Mouse (Mus musculus) neural tube, embryonic 14.5 days (tissue): ENCODE results near the gene Fbxo46. TPM values are rescaled to one million over a fixed set of nuclear protein-coding genes. Genes with fewer than 3 reads are reported as not detected.

Experiments used
- ATAC-seq: fragments of 200-750 bp; cut with Nextera tagmentation; 2 replicates; pipeline ENCODE4 v1.8.0; 2017; ENCODE audit warnings: low read depth, mild to moderate bottlenecking, moderate TSS enrichment, moderate library complexity
- H3K27ac ChIP-seq: fragments of 300-500 bp; sonication (generic); 2 replicates; pipeline ENCODE4 v1.5.1; 2014; ENCODE audit warnings: low read depth, mild to moderate bottlenecking, control low read depth, low read length, moderate library complexity, mixed read lengths
- H3K27me3 ChIP-seq: fragments of 300-500 bp; sonication (generic); 2 replicates; pipeline ENCODE4 v1.6.1; 2014; ENCODE audit warnings: low read length; ENCODE audit not compliant: control insufficient read depth, insufficient read depth
- H3K36me3 ChIP-seq: fragments of 300-500 bp; sonication (generic); 2 replicates; pipeline ENCODE4 v1.6.1; 2014; ENCODE audit warnings: low read length, mixed read lengths; ENCODE audit not compliant: control insufficient read depth, insufficient read depth
- H3K4me1 ChIP-seq: fragments of 300-500 bp; sonication (generic); 2 replicates; pipeline ENCODE4 v1.6.1; 2014; ENCODE audit warnings: low read length; ENCODE audit not compliant: control insufficient read depth, insufficient read depth
- H3K4me2 ChIP-seq: fragments of 300-500 bp; sonication (generic); 2 replicates; pipeline ENCODE4 v1.6.1; 2014; ENCODE audit warnings: mild to moderate bottlenecking, low read depth, low read length, control low read depth
- H3K4me3 ChIP-seq: fragments of 300-500 bp; sonication (generic); 2 replicates; pipeline ENCODE4 v1.5.1; 2014; ENCODE audit warnings: low read depth, low read length, control low read depth, mixed read lengths
- H3K9ac ChIP-seq: fragments of 300-500 bp; sonication (generic); replicated peaks from 2 replicates; pipeline ENCODE4 v1.6.1; 2014; ENCODE audit warnings: low read depth, mild to moderate bottlenecking, control low read depth, low read length, mixed read lengths
- H3K9me3 ChIP-seq: fragments of 300-500 bp; sonication (generic); 2 replicates; pipeline ENCODE4 v1.6.1; 2016; ENCODE audit warnings: low read length; ENCODE audit not compliant: control insufficient read depth
- WGBS: fragments of 180-500 bp; shearing (Covaris S2); extraction: QIAGEN DNeasy Blood & Tissue Kit; methylation state at CpG from one replicate; pipeline ENCODE4 v1.1.7; 2014; 5-methylcytosine and 5-hydroxymethylcytosine counted together
- polyA plus RNA-seq: library from polyadenylated mRNA; unstranded; fragments of >200 nt; fragmentation: Nextera tagmentation; extraction: Ambion mirVana; gene quantifications from 2 replicates; pipeline ENCODE4 v1.2.1, GENCODE M21; 2014

The Fbxo46 gene
- polyA plus RNA-seq, 1 experiment from 2014 or later = 11.6 TPM

DNA sequence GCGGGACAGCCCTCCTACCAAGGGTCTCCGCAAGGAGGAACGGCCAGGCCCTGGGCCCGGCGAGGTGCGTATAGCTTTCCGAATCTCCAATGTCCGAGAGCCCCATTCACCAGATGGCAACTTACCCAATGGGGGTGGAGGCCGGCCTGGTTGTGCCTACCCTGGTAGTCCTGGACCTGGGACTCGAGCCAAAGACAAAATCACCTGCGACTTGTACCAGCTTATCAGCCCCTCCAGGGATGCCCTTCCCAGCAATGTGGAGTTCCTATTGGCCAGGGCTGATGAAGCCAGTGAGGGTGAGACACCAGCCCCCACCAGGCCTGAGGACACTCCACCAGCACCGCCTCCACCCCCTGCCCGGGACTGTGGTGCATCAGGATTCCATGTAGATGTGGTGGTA is 16.5 kb downstream of the Fbxo46 start:
- no peak overlapping the region for H3K4me2 ChIP-seq
- H3K9ac ChIP-seq = no peak overlapping the region
- H3K36me3 ChIP-seq = peaks cover 37% of the 10 kb centered on the region
- 97% methylated on average over 13 of the region's 13 CpGs for WGBS
- H3K27me3 ChIP-seq = no peaks in the 10 kb centered on the region
- H3K4me1 ChIP-seq = peaks cover 6% of the 10 kb centered on the region; the same call in 1 of the 2 replicates
- H3K9me3 ChIP-seq = no peaks in the 10 kb centered on the region
- no peak for ATAC-seq
- H3K4me3 ChIP-seq = no peak overlapping the region
- no peak overlapping the region for H3K27ac ChIP-seq

DNA sequence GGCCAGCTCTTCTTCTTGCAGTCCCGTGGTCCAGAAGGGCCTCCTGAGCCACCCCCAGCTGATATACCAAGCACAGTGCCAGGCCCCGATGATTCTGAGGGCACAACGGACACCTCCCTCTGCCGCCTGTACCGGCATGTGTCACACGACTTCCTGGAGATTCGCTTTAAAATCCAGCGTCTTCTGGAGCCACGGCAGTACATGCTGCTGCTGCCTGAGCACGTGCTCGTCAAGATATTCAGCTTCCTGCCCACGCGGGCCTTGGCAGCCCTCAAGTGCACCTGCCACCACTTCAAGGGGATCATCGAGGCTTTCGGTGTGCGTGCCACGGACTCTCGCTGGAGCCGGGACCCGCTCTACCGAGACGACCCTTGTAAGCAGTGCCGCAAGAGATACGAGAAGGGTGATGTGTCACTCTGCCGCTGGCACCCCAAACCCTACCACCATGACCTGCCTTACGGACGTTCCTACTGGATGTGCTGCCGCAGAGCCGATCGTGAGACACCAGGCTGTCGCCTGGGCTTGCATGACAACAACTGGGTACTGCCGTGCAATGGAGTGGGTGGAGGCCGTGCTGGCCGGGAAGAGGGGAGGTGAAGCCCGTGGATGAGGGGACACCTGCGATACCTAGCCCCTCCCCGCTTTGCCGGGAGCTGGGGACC is 17.1 kb downstream of the Fbxo46 start:
- Histone ChIP-seq H3K27ac (no peak overlapping the region), H3K27me3 (no peaks in the 10 kb centered on the region), H3K9ac (no peak overlapping the region), H3K36me3 (peaks cover 37% of the 10 kb centered on the region), H3K9me3 (no peaks in the 10 kb centered on the region), H3K4me3 (no peak overlapping the region), H3K4me1 (peaks cover 4% of the 10 kb centered on the region; the same call in 1 of the 2 replicates), H3K4me2 (no peak overlapping the region)
- 94% methylated on average over 38 of the region's 38 CpGs for WGBS
- no peak for ATAC-seq

DNA sequence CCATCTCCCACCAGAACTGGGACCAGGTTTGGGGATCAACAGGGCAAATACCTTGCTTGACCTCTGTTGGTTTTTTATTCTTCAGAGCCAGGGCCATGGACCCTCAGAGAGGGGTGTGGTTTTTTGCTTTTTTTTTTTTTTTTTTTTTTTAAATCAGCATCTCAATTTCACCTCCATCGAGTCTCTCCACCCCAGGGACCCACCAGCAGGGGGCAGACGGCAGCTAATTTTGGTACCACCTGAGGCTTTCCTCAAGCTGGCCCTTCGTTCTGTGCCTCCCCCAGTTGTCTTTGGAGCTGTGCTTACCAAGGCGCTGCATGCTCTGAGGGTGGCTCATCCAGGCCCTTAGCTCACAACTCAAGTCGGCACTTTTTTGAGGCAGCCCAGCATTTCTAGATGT is 17.7 kb downstream of the Fbxo46 start:
- H3K4me3 ChIP-seq = no peak overlapping the region
- peaks cover 37% of the 10 kb centered on the region for H3K36me3 ChIP-seq
- no peak overlapping the region for H3K9ac ChIP-seq
- no peak for ATAC-seq
- H3K27me3 ChIP-seq = no peaks in the 10 kb centered on the region
- H3K4me1 ChIP-seq = 0 out of 2 replicates have a peak, but pooled peaks cover 2% of the 10 kb centered on the region
- H3K27ac ChIP-seq = no peak overlapping the region
- 45% methylated on average over 5 of the region's 5 CpGs for WGBS
- no peaks in the 10 kb centered on the region for H3K9me3 ChIP-seq
- no peak overlapping the region for H3K4me2 ChIP-seq

DNA sequence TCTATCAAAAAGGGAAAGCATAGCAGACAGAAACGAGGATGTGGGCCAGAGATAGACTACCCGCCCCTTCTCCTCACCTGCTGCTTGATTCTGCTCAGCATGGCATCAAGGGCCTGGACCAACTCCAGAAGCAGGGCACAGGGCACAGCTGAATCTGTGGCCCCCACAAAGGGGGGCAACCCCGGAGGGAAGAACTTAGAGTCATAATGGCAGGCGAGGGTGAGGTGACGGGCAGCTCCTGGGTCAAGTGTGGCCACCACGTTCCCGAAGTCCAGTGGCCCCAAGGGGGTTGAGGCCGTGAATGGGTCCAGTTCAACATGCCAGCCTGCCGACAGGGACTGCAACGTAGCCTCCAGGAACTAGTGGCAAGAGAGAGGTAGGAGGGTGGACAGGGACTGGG is 27.1 kb downstream of the Fbxo46 start:
- Histone ChIP-seq H3K4me2 (no peak overlapping the region), H3K9me3 (no peaks in the 10 kb centered on the region), H3K27me3 (no peaks in the 10 kb centered on the region), H3K4me3 (no peak overlapping the region), H3K36me3 (peaks cover 4% of the 10 kb centered on the region), H3K27ac (no peak overlapping the region), H3K9ac (no peak overlapping the region), H3K4me1 (peaks cover 14% of the 10 kb centered on the region)
- ATAC-seq = no peak
- 90% methylated on average over 10 of the region's 10 CpGs for WGBS

DNA sequence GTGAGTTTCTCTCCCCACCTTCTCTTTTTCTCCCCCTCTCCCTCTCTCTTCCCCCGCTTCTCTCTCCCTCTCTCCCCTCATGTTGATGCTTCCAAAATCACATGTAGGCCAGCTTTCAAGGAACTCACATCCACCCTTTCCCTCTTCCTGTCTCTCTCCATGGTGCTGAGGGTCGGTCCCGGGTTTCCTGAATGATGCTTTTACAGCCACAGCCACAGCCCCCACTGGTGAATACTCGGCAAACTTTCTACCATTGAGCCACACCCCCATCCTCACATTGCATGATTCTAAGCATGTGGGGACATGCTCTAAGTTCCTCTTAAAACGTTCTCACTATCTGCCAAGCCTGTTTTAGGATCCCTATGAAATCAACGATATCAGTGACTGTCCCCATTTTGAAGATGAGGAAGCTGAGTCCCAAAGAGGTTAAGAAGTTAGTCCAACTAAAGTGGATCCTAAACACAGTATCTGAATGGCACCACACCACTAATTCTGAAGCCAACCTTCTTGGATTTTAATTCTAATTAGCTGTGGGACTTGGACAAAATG is 27.9 kb downstream of the Fbxo46 start:
- ATAC-seq = no peak
- H3K4me2 ChIP-seq = peak overlapping the region; percentile 90
- 58% methylated on average over 6 of the region's 6 CpGs for WGBS
- H3K27ac ChIP-seq = no peak overlapping the region
- H3K9me3 ChIP-seq = no peaks in the 10 kb centered on the region
- no peak overlapping the region for H3K9ac ChIP-seq
- H3K27me3 ChIP-seq = no peaks in the 10 kb centered on the region
- peaks cover 14% of the 10 kb centered on the region for H3K4me1 ChIP-seq
- H3K4me3 ChIP-seq = peak overlapping the region; percentile 65; the same call in 1 of the 2 replicates
- H3K36me3 ChIP-seq = peaks cover 8% of the 10 kb centered on the region

DNA sequence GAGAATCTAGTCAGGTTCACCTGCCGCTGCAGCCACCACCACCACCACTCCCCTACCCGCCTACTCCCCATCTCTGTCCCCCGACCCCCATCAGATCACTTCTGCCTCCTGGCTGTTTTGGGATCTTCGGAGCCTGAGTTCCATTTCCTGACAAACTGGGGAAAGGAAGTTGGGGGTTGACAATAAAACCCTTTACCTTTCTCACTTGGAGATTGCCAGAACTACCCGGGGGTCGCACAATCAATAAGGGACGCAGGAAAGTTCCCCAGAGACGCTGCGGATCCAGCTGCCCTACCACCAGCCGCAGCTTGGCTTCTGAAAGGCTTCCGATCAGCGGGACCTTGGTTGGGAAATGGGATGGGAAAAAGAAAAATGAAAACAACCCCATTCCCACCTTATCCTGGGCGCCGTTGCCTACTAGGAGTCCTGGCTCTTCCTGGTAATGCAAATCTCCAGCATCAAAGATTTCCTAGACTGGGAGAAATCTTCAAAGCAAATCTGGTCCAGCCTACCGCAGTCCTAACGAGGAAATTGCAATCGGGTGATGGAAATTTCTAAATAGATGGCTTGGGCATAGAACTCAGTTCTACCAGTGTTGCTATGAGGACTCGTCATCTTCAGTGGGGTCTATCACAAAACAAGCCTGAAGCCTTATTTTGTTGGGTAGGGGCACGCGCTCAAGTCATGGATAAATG is 28.7 kb downstream of the Fbxo46 start:
- Histone ChIP-seq H3K36me3 (peaks cover 13% of the 10 kb centered on the region), H3K9me3 (no peaks in the 10 kb centered on the region), H3K4me1 (peaks cover 14% of the 10 kb centered on the region), H3K4me3 (peak overlapping the region; percentile 65), H3K27ac (peak overlapping the region; percentile 61), H3K27me3 (no peaks in the 10 kb centered on the region), H3K9ac (peak overlapping the region; percentile 33), H3K4me2 (peak overlapping the region; percentile 90)
- 10% methylated on average over 20 of the region's 20 CpGs for WGBS
- no peak for ATAC-seq

DNA sequence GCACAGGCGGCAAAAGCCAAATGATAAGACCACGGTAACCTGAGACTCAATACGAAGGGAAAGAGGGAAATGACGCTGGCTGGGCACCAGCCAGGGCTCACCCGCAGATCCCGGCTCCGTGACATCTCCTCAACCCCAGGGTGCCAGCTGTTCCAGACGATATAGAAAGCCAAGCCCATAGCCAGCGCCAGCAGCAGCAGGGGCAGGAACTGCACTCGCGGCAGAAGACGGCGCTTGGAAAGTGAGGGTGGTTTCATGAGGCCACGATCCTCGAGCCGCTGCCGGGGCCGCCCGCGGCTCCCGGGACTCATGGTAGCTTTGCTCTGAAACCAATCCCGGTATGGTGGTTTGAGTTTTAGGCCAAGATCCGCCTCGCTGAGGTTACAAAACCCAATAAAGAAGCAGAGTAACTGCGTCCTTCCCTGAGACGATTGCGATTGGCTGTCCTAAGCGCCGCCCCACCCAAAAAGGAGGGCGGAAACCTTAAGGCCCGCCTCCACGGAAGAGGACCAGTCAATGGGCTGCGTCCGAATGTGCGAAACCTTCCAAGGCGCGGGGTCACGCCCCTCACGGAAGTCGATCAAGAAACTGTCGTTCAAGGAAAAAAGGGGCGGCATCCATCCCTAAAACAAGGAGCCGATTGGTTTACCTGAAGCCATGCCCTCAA is 29.3 kb downstream of the Fbxo46 start, which contains the start of gene Qpctl:
Gene Qpctl, minus strand, starts transcription at position 417 of the 667 bp plus-strand sequence.
- WGBS = under 1% methylated on average over 43 of the region's 43 CpGs

DNA sequence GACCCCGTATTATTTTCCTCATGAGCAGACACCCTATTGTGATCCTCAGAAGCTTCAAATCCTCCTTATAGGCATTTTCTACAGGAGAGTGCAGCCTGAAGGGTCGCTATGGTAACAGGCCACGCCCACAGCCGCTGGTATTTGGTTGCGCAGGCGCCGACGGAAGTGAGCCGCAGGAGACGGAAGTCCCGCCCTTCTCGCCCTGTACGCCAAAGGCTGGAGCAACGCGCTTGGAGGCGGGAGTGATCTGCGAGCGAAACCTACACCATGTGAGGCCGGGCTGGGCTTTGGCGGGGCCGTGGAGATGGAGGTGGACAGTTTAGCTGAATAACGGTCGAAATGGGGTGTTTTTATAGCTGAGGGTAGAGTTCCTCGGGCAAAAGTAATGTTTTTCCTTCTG is 30.0 kb downstream of the Fbxo46 start, which contains the start of gene Snrpd2:
Gene Snrpd2, plus strand, starts transcription at position 97 of the 400 bp plus-strand sequence.
- H3K27me3 ChIP-seq = no peaks in the 10 kb centered on the region
- peaks cover 16% of the 10 kb centered on the region for H3K36me3 ChIP-seq
- H3K27ac ChIP-seq = peak within 1 kb of the TSS; percentile 61
- peak within 1 kb of the TSS; percentile 90 for H3K4me2 ChIP-seq
- peak; percentile 91 for ATAC-seq
- peaks cover 14% of the 10 kb centered on the region for H3K4me1 ChIP-seq
- peak within 1 kb of the TSS; percentile 67 for H3K9ac ChIP-seq
- no peaks in the 10 kb centered on the region for H3K9me3 ChIP-seq
- WGBS = under 1% methylated on average over 24 of the region's 24 CpGs
- H3K4me3 ChIP-seq = peak within 1 kb of the TSS; percentile 65

More for the DNA sequence above, 29.3 kb downstream of the Fbxo46 start, which contains the start of gene Qpctl:
- Histone ChIP-seq H3K9ac (peak within 1 kb of the TSS; percentile 67), H3K9me3 (no peaks in the 10 kb centered on the region), H3K4me3 (peak within 1 kb of the TSS; percentile 65), H3K4me1 (peaks cover 14% of the 10 kb centered on the region), H3K4me2 (peak within 1 kb of the TSS; percentile 90), H3K36me3 (peaks cover 16% of the 10 kb centered on the region), H3K27me3 (no peaks in the 10 kb centered on the region), H3K27ac (peak within 1 kb of the TSS; percentile 61)
- ATAC-seq = peak; percentile 97
